Mouse (Mus musculus) gastrocnemius, postnatal 4 days (tissue): ENCODE data around the gene Il31. TPM values are rescaled to one million over a fixed set of nuclear protein-coding genes. Genes with fewer than 3 reads are reported as not detected.

Experiments used
- microRNA-seq: library from miRNA; unstranded; fragments of <30 nt; microRNA quantifications from one replicate; pipeline ENCODE4 v1.2.0, GENCODE M21; 2021
- total RNA-seq, 2 experiments: library from RNA; stranded (reverse); gene quantifications; 2 replicates each; pipeline ENCODE4 v1.2.3; 2021

Il31 gene
- total RNA-seq, 2 experiments from 2014 or later = not detected

Small RNA genes within 50 kb of the gene (microRNA-seq; reads per million reads assigned to microRNA genes)
- not detected for gene Mir7647

Other genes starting within 250 kb of the Il31 start
- gene Wdr66, start 237.4 kb downstream of the Il31 start, total RNA-seq = 1 to 10 TPM; 2.4 to 4.2 TPM
- 10 to 100 TPM; 33.6 to 37.5 TPM for gene Bcl7a, start 145.7 kb downstream of the Il31 start, total RNA-seq
- gene Mlxip, start 94.7 kb downstream of the Il31 start, total RNA-seq = 10 to 100 TPM; 48.4 to 49.8 TPM
- gene Lrrc43, start 184 bp downstream of the Il31 start, total RNA-seq = not detected
- not detected for gene B3gnt4, start 21.0 kb upstream of the Il31 start, total RNA-seq
- 10 to 100 TPM; 38.9 to 47.4 TPM for gene Diablo, start 34.7 kb upstream of the Il31 start, total RNA-seq
- gene Gm49027, start 36.0 kb upstream of the Il31 start, total RNA-seq = under 1 TPM; 0.74 to 0.93 TPM
- 10 to 100 TPM; 31.5 to 31.9 TPM for gene Vps33a, start 83.5 kb upstream of the Il31 start, total RNA-seq
- 10 to 100 TPM; 79.5 to 94.5 TPM for gene Clip1, start 195.1 kb upstream of the Il31 start, total RNA-seq
- 10 to 100 TPM; 42.8 to 50.7 TPM for gene Zcchc8, start 231.6 kb upstream of the Il31 start, total RNA-seq